Mouse (Mus musculus) heart, embryonic 14.5 days (tissue): ENCODE measurements around the gene Mat2b. TPM values are rescaled to one million over a fixed set of nuclear protein-coding genes. Genes with fewer than 3 reads are reported as not detected.

Experiments used
- ATAC-seq: fragments of 200-750 bp; cut with Nextera tagmentation; 2 replicates; pipeline ENCODE4 v1.8.0; 2017; ENCODE audit warnings: low read depth, moderate TSS enrichment; ENCODE audit not compliant: insufficient number of reproducible peaks, insufficient read depth, low FRiP score
- H3K27ac ChIP-seq, 2 experiments: fragments of 200-500 bp in 1 of 2; fragments of 300-500 bp in 1 of 2; sonication (generic) in 1 of 2; replicated peaks in 1 of 2; 2 replicates each; pipeline ENCODE4 v1.5.1; 2012 to 2014; ENCODE audit warnings: low read depth in 2 of 2, low read length in 2 of 2, control low read depth in 1 of 2, mild to moderate bottlenecking in 1 of 2, mixed read lengths in 1 of 2; ENCODE audit not compliant: control insufficient read depth in 1 of 2, insufficient read depth in 1 of 2
- H3K27me3 ChIP-seq: fragments of 300-500 bp; sonication (generic); 2 replicates; pipeline ENCODE4 v1.6.1; 2014; ENCODE audit warnings: mild to moderate bottlenecking, low read length, control low read depth; ENCODE audit not compliant: control insufficient read depth, insufficient read depth
- H3K36me3 ChIP-seq: fragments of 300-500 bp; sonication (generic); 2 replicates; pipeline ENCODE4 v1.6.1; 2014; ENCODE audit warnings: mild to moderate bottlenecking, control low read depth, low read length, mixed read lengths; ENCODE audit not compliant: control insufficient read depth, insufficient read depth
- H3K4me1 ChIP-seq, 2 experiments: fragments of 200-500 bp in 1 of 2; fragments of 300-500 bp in 1 of 2; sonication (generic) in 1 of 2; 2 replicates each; pipeline ENCODE4 v1.6.1; 2012 to 2014; ENCODE audit warnings: low read length in 2 of 2, control low read depth in 1 of 2, mixed read lengths in 1 of 2; ENCODE audit not compliant: control insufficient read depth in 2 of 2, insufficient read depth in 2 of 2
- H3K4me2 ChIP-seq: fragments of 300-500 bp; sonication (generic); 2 replicates; pipeline ENCODE4 v1.6.1; 2014; ENCODE audit warnings: mild to moderate bottlenecking, low read length
- H3K4me3 ChIP-seq, 2 experiments: fragments of 200-500 bp in 1 of 2; fragments of 300-500 bp in 1 of 2; sonication (generic) in 1 of 2; 2 replicates each; pipeline ENCODE4 v1.5.1; 2012 to 2014; ENCODE audit warnings: low read length in 2 of 2, mild to moderate bottlenecking in 2 of 2, control low read depth in 1 of 2, low read depth in 1 of 2, moderate library complexity in 1 of 2; ENCODE audit not compliant: control insufficient read depth in 1 of 2, insufficient read depth in 1 of 2
- H3K9ac ChIP-seq: fragments of 300-500 bp; sonication (generic); 2 replicates; pipeline ENCODE4 v1.6.1; 2014; ENCODE audit warnings: mild to moderate bottlenecking, low read length
- H3K9me3 ChIP-seq: fragments of 300-500 bp; sonication (generic); 2 replicates; pipeline ENCODE4 v1.6.1; 2016; ENCODE audit warnings: low read length, control low read depth; ENCODE audit not compliant: control insufficient read depth
- WGBS: fragments of 180-500 bp; shearing (Covaris S2); extraction: QIAGEN DNeasy Blood & Tissue Kit; methylation state at CpG from one replicate; pipeline ENCODE4 v1.1.7; 2014; 5-methylcytosine and 5-hydroxymethylcytosine counted together
- polyA plus RNA-seq: library from polyadenylated mRNA; unstranded; fragments of >200 nt; fragmentation: Nextera tagmentation; extraction: Ambion mirVana; gene quantifications from 2 replicates; pipeline ENCODE4 v1.2.1, GENCODE M21; 2014

Mat2b gene
- polyA plus RNA-seq, 1 experiment from 2014 or later: 132 TPM

DNA sequence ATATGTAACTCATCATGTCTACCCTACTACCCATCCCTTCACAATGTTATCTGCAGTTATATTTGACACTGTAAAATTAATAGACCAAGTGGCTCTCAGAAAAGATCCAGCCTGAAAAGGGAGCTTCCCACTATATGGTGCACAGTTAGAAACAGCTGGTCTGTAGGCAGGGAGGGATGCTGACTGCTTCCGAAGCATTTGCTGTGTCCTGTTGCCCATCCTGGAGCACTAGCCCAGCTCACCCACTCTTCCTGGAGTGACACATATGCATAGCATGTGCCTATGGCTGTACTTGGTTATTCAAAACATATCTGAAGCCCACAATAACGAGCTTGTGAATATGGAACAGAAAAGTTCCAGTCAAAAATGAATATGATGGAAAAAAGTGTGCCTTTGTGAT is 47.8 kb downstream of the Mat2b start:
- Histone ChIP-seq H3K9me3 (no peaks in the 10 kb centered on the region), H3K27me3 (no peaks in the 10 kb centered on the region), H3K36me3 (no peaks in the 10 kb centered on the region), H3K27ac (no peak overlapping the region), H3K9ac (no peak overlapping the region), H3K4me2 (no peak overlapping the region), H3K4me3 (no peak overlapping the region), H3K4me1 (no peaks in the 10 kb centered on the region)
- 55% methylated on average over 2 of the region's 2 CpGs for WGBS
- no peak for ATAC-seq

Other genes starting within 250 kb of the Mat2b start
- 47.3 and 56.8 TPM in 2 replicates for gene Hmmr, start 38.2 kb upstream of the Mat2b start, polyA plus RNA-seq
- gene Nudcd2, start 38.5 kb upstream of the Mat2b start, polyA plus RNA-seq: 88.9 and 97.1 TPM in 2 replicates
- gene Ccng1, start 60.1 kb upstream of the Mat2b start, polyA plus RNA-seq: 161 and 172 TPM in 2 replicates